Mouse (Mus musculus): ENCODE measurements around the gene Itgad.
A peak's percentile ranks its signal among the peaks of the same experiment; 100 is the strongest.

The Itgad gene

GRCm38 (mm10) chr7:128180126-128180525 is 25.9 kb downstream of the Itgad start:
- DNase-seq (ENCODE audit: low read depth, low spot score) = no peak

DNA sequence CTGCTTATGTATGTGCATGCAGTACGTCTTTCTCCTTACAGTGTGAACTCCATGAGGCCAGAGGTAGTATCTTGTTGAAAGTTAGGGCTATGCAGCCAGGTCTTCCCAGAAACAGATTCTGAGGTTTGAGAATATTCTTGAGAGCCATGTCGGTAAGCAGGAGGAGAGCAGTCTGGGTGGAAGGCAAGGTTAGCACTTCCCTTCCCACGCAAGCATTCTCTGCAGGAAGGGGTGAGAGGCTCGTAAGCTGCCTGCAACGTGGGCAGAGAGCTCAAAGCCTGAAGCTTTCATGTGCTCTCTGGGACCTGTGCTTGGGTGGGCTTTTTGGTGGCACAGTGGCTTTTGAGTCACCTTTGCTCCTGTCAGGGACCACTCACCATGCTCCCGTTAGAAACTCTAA is 26.4 kb downstream of the Itgad start:
- DNase-seq (ENCODE audit: low read depth, low spot score) = no peak

- no peak for DNase-seq (ENCODE audit: low read depth, low spot score)
Observed at GRCm38 (mm10) chr7:128181691-128182090, 27.5 kb downstream of the Itgad start.

DNA sequence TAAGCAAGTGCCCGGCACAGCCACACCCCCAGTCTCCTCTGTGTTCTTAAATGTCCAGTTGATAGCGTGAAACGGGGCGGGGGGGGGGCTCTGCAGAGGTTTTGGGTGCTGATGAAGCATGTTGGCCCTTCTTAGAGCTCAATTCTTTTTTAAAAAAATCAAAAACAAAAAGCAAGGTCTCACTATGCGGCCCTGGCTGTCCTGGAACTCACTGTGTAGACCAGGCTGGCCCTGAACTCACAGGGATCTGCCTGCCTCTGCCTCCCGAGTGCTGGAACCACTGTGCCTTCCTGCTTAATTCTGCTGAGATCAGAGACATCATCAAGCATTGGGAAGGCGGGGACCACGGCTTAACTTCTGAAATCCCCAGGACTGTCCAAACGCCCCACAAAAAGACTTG is 47.4 kb downstream of the Itgad start:
- DNase-seq (ENCODE audit: low read depth, low spot score) = no peak

GRCm38 (mm10) chr7:128203071-128203470 is 48.9 kb downstream of the Itgad start:
- DNase-seq (ENCODE audit: low read depth, low spot score) = peak; percentile 6

- DNase-seq (ENCODE audit: low read depth, low spot score) = no peak
Observed at GRCm38 (mm10) chr7:128204179-128204578, 50.0 kb downstream of the Itgad start.

GRCm38 (mm10) chr7:128205695-128206094 is 51.5 kb downstream of the Itgad start:
- DNase-seq (ENCODE audit: low read depth, low spot score) = no peak

GRCm38 (mm10) chr7:128206152-128206551 is 52.0 kb downstream of the Itgad start, which contains the start of gene Cox6a2:
Cox6a2 (minus strand) TSS chr7:128206387.
- no peak for DNase-seq (ENCODE audit: low read depth, low spot score)

DNA sequence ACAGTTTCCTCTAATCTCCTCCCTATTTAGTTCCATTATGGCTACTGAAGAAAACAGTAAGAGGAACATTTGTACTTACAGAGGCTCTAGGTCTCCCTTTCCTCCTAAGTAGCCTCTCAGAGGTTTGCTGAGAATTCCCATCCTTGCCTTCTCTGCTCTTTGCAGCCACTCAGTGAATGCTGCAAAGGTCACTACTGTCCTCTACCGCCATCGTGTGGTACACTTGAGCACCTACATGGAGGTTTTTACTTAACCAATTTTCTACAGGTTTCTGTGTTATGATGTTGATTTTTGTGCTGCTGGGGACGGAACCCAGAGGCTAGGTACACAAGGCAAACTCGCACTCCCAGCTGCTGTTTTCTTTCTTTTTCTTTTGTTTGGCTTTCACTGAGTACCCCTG is 54.0 kb downstream of the Itgad start:
- DNase-seq (ENCODE audit: low read depth, low spot score) = peak; percentile 80

GRCm38 (mm10) chr7:128209826-128210225 is 55.6 kb downstream of the Itgad start:
- no peak for DNase-seq (ENCODE audit: low read depth, low spot score)

DNA sequence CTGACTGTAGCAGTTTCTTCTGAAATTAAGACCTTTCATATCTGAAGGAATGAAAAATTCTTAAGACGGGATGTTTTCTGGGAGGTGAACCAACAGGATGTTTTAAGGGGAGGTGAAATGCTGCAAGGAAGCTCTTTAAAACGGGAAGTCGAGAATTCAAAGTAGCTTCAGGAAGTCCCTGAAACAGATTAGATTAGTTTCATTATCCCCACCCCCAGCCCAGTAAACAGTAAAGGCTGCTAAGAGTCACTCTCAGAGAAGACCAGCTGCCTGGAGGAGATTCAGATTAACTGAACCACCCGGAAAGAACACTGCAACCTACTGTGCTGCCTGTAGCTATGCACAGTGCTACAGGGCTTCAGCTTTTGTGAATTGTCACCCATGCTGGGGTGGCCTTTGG is 65.8 kb downstream of the Itgad start:
- DNase-seq (ENCODE audit: low read depth, low spot score) = no peak

- no peak for DNase-seq (ENCODE audit: low read depth, low spot score)
Observed at GRCm38 (mm10) chr7:128220936-128221335, 66.8 kb downstream of the Itgad start.

DNA sequence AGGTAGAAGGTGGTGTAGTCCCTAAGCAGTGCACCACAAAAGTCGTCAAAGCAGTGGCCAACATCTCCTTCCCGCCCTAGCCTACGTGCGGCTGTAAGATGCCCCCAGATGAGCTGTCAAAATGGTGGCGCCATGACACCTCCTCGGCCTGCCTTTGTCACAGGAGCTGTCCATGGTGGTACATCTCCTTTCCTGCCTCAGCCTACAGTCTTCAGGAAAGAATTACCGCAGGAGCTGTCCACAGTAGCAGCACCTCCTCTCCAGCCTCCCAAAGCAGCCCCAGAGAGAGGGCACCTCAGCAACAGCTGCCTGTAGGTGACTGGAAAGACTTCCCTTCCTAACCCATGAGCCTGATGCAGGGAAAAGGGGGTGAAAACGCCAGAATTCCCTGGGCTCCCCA is 77.6 kb downstream of the Itgad start:
- peak; percentile 28 for DNase-seq (ENCODE audit: low read depth, low spot score)

DNA sequence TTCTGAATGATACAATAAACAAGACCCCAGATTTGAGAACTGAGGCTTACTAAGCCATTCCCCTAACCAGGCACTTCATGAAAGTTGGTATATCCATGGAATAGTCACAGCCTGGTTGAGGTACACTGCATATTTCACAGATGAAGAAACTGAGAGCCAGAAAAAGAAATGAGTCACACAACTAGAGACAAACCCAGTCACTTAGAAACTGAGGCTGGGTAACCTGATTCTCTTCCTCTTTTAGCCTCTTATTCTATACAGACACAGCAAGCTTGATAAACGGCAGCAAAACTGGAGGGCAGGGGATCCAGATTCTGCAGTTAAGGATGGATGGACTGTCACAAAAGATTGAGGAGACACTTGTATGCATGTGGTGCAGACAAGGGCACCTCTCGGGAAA is 80.6 kb downstream of the Itgad start:
- no peak for DNase-seq (ENCODE audit: low read depth, low spot score)

- no peak for DNase-seq (ENCODE audit: low read depth, low spot score)
Observed at GRCm38 (mm10) chr7:128235481-128235880, 81.3 kb downstream of the Itgad start.

DNA sequence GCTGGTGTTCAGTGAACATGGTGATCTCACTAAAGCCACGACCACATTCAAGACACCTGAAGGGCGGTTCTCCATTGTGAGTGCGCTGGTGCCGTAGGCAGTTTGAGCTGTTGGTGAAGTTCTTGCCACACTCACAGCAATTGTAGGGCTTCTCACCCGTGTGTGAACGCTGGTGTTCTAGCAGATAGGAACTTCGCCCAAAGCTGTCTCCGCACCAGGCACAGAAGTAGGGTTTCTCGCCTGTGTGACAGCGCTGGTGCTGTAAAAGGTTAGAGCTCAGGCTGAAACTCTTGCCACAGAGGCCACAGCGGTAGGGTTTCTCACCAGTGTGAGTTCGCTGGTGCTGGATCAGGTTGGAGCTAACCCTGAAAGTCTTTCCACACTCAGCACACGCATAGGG is 82.2 kb downstream of the Itgad start:
- no peak for DNase-seq (ENCODE audit: low read depth, low spot score)

GRCm38 (mm10) chr7:128236856-128237592 is 82.8 kb downstream of the Itgad start, which contains the start of gene Armc5:
Armc5 (plus strand) TSS chr7:128237342.
- DNase-seq (ENCODE audit: low read depth, low spot score) = peak; percentile 86

- DNase-seq (ENCODE audit: low read depth, low spot score) = no peak
Observed at GRCm38 (mm10) chr7:128237593-128237926, 83.4 kb downstream of the Itgad start.

DNA sequence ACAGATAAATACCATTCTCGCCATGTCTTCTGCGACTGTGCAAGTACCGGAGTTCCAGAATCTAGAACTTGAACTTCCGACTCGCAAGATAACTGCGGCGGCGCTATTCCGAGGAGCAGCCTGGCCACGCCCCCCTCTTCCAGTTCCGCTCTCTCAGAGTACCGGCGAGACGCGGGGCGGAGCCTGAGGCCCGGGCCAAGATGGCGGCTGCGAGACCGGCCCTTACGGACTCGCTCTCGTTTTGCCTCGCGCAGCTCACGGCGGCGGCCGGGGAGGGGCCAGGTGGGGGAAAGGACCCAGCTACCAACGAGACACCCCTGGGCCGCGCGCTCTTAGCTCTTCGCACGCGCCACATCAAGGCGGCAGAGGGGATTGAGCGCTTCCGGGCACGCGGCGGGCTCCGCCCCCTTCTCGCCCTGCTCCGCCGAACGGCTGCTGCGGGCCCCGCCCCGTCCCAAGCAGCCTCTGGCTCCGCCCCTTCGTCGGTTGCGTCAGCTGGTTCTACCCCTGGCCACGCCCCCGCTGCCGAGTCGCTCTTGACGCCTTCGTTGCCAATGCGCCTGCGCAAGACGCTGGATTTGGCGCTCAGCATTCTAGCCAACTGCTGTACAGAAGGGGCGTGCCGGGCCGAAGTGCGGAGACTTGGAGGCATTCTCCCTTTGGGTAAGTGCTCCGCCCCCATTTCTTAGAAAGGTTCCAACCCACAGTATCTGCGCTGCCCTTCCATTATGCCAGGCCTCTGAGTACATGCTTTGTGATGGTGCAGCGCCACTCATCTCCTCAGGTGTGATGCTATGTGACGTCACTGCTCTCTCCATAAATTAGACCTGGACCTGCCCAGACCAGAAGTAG is 84.0 kb downstream of the Itgad start, which contains the start of gene 9130023H24Rik:
Gene 9130023H24Rik (minus strand): TSS at position 105 of the 852 bp plus-strand sequence.
- peak; percentile 100 for DNase-seq (ENCODE audit: low read depth, low spot score)

DNA sequence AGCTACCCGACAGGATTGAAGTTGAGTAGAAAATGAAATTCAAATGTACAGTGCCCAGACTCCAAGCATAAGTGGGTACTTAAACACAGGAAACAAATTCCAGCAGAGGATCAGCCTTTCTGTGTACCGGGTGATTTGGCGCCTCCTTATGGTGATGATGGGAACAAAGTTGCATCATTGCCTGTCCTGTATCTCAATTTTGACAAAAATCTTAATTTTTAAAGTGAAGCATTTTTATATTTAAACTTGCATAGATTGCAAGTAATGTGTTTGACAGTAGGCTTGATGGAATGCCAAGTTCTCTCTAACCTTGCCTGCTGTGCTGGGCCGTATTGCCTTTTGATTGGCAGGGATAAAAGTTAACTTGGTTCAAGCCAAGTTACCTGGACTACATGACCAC is 84.8 kb downstream of the Itgad start:
- DNase-seq (ENCODE audit: low read depth, low spot score) = peak; percentile 56

DNA sequence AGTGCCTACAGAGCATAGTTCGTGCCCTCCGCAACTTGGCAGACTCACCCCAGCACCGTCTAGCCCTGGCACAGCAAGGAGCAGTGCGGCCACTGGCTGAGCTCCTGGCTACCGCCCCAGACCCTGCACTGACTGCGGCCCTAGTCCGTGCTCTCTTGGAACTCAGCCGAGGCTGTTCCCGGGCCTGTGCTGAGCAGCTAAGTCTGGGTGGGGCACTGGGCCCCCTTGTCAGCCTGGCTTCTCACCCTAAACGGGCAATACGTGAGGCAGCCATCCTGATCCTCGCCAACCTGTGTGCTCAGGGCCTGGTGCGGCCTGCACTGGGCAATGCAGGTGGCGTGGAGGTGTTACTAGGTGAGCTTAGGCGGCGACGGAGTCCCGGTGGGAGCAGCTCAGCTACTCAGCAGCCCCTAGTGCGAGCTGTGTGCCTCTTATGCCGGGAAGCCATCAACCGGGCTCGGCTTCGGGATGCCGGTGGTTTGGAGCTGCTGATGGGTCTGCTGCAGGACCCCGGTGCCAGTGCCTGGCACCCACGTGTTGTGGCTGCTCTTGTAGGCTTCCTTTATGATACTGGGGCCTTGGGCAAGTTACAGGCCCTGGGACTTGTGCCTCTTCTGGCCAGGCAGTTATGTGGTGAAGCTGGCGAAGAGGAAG is 86.1 kb downstream of the Itgad start:
- no peak for DNase-seq (ENCODE audit: low read depth, low spot score)

DNA sequence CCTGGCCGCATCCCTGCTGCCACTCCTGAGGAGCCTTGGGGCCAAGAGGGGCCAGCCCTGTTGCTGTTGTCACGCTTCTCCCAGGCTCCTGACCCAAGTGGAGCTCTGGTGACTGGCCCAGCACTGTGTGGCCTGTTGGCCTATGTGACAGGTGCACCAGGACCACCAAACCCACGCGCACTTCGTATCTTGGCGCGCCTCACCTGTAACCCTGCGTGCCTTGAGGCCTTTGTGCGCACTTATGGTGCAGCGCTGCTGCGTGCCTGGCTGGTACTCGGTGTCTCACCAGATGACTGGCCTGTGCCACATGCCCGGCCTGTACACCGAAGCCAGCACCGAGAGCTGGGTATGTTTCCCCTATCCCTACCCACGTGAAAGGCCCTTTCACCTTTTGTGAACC is 88.2 kb downstream of the Itgad start:
- no peak for DNase-seq (ENCODE audit: low read depth, low spot score)

Data from mesoderm, embryonic 11.5 days (tissue).